Mouse (Mus musculus) cerebellum, adult 11-12 months (tissue): ENCODE measurements around the gene Lgmn.

Source experiments
- DNase-seq: peaks from one replicate; pipeline ENCODE4 v3.0.0; 2022

The Lgmn gene

DNA sequence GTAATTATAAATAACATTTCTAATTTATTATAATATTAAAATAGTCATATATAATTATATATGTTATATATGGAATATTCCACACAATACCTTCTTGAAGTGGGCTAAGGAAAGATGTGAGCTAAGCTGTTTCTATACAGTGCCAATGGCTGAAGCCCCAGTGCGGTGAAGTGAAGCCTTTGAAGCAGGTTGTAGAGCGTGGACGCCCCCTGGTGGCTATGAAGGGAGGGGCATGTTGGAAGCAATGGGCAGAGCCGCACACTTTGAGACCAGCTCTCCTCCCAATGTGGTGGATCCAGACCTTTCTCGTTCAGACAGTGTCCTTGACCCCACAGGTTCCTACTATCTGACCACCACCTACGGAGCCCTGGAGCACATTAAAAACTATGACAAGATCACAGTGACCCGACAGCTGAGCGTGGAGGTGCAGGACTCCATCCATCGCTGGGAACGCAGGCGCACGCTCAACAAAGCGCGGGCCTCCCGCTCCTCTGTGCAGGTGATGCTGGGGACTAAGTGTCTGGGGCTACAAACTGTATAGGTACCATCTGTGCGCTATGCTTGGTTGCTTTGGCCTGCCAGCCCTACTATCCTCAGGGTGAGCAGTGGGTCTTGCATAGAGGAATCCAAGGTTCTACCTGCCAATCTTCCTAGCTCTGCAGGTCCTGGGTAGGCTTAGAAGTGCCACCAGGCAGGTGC lies 52.2 kb downstream of the Lgmn start:
- DNase-seq = peak; percentile 75

DNA sequence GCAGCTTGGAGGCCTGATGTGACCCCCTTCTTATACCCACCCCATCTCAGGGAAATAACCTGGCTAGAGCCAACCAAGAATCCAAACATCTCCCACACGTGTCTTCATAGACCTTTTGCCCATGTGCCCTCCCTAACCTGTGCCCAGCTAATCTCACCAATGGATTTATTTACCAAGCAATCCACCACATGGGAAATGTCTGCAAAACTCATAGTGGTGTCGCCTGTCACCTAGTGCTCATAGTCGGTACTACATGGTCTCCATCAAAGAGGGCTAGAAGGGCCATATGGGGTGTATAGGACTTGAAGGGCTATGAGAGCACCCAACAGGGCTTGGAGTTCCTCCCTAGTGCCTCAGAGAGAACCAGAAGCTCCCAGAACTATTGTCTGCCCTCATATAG lies 54.8 kb downstream of the Lgmn start:
- DNase-seq = no peak

- no peak for DNase-seq
These were observed 56.3 kb downstream of the Lgmn start for GRCm38 (mm10) chr12:102383288-102383687.

DNA sequence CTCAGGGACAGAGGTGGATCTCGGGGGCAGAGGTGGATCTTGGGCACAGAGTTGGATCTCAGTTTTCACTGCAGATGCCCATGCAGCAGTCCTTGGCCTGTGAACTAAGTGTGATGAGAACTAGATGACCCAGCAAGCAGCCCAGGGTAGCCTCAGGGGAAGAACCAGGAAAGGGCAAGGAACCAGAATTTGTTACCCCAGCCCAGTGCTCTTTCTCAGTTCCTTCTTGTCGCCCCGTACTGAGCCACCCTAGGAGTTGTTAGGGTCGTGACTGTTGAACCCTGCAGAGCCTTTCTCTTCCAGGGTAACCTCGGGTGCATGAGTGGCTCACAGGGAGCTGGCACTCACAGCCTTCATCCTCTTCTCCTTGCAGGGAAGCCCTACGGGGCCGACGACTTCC lies 57.4 kb downstream of the Lgmn start:
- DNase-seq = no peak

DNA sequence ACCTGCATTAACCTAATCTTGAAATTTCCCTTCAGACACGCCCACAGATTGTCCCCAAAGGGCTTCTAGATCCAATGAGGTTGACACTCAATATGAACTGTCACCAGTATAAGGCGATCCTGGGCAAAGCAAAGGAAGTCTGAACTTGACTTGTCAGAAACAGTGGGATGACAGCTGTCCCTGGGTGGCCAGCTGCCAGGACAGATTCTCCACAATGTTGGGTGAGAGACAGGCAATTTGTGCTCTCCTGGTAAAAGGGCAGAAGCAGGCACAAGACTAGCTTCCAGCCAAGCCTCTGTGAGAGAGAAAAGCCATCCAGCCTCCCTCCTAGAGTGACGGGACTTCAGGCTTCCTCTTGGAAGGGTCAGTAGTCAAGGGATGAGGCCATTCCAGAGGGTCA lies 67.3 kb downstream of the Lgmn start:
- no peak for DNase-seq

DNA sequence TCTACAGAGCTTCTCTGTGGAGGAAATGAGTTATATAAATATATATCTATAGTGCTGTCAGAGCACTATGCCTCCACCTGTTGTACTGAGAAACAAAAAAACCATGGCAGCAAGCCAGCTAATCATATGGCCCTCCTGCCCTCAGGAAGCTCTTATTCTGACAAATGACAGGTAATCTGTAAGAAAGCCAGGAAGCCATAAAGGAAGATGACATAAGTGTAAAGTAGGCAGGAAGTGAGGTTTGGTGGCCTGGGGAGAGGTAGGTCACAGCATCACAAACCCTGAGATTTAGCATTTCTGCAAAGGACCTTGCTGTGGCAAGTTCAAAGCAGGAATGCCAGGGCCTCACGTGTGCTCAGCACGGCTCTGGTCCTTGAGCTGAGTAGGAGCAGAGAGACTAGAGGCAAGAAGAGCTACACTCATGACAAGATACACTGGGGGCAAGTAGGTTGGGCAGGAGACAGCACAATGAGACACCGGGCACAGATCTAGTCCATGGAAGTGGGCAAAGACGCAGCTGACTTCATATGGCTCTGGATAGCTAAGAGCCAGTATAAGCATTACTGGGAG lies 68.6 kb downstream of the Lgmn start:
- no peak for DNase-seq

DNA sequence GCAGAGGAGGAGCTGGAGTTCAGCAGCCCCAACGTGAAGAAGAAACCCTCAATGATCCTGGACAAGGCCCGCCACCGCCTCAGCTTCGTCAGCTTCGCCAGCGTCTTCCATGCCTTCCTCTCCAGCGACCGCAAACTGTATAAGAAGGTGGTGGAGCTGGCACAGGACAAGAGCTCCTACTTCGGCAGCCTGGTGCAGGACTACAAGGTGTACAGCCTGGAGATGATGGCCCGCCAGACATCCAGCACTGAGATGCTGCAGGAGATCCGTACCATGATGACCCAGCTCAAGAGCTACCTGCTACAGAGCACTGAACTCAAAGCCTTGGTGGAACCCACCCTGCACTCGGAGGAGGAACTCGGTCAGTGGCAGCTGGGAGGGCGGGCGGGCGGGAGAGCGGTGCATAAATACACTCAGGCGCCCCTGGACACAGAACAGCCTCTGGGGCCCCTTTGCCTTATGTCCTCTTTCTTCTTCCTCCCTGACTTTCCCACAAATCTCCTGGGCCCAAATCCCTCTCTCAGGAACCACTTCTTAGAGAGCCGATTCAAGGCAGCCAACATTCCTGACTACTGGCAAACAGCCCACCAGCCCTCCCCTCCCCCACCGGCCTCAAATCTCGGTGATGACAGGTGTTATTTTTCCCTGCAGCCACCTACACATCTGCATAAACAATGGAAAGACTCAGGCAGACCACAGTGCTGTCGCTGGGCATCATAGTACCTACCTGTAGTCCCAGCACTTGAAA lies 70.0 kb downstream of the Lgmn start:
- no peak for DNase-seq

- DNase-seq = no peak
These were observed 71.1 kb downstream of the Lgmn start for GRCm38 (mm10) chr12:102368556-102368955.

DNA sequence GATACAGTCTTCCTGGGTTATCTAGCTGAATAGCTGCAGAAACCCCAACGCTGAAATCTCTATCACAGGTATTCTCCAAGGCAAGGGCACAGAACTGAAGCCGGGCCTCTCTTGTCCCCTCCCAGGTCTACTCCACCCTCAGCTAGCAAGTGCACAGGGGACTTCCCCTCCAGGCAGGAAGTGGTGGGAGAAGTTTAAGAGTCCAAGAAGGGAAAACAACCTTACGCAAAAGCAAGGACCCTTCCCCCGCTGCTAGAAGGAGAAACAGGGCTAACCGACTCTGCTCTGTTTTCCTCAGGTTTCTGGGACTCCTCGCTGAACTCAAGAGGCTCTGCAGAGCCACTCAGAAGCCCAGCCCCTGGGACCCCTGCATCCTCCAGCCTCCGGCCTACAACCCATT lies 71.5 kb downstream of the Lgmn start:
- DNase-seq = no peak

GRCm38 (mm10) chr12:102367075-102367474 lies 72.5 kb downstream of the Lgmn start:
- no peak for DNase-seq

GRCm38 (mm10) chr12:102366126-102366816 lies 73.3 kb downstream of the Lgmn start:
- DNase-seq = no peak

DNA sequence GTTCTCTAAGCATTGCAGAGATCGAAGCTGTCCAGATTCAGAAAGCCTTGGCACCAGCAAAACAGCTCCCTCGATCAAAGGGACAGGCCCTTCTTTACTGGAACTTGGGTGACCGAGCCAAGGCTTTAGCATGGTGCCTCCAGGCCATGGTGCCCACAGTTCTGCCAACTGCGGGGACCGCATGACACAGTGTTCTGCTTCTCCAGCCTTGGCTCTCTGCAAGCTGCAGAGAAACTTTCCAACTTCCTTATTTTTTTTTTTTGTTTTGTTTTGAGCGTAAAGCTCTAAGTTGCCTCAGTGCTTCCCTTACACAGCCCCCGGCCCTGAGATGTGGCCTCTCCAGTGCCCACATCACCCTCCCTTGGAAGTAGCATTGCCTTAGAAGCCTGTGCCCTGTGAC lies 74.6 kb downstream of the Lgmn start:
- no peak for DNase-seq

DNA sequence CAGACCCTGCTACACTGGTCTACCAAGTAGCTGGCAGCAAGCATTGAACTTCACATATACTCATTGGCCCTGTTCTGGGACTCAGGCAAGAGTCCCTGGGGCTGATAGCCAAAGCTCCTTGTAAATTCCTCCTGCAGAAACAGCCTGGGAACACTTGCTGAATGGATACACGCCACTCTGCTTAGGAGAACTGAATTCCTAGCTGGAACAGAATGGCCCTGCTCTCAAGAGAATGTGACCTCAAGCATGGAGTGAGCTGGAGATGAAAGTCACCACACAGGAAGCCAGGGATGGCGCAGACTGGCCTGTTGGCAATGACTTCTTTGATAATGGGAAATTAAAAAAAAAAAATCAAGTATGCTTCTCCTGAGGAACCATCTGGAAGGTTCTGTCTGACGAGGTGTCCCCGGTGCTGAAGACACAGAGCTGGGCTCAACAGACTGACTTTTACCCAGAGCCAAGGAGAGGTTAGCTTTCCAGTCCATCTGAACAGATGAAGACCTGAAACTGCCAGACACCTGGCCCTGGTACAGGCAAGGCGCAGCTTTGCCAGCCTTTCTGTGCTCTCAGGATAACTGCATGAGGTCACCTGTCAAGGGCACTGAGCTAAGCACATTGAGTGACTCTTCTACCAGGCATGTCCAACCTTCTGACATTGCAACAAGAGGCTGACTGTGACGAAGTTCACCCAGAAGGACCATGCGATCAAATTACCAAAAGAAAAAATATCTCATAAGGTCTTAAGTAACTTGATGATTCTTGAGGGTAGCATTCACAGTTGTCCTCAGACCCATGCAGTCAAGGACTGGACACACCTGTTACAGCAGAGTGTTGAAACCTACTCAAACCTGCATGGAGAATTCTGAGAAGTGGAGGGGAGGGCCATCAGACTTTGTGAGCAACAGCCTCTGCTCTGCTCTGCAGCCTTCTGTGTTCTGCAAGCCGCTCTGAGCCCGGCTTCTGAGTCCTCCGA lies 78.1 kb downstream of the Lgmn start:
- DNase-seq = peak; percentile 42

- no peak for DNase-seq
These were observed 80.2 kb downstream of the Lgmn start for GRCm38 (mm10) chr12:102359390-102359789.

DNA sequence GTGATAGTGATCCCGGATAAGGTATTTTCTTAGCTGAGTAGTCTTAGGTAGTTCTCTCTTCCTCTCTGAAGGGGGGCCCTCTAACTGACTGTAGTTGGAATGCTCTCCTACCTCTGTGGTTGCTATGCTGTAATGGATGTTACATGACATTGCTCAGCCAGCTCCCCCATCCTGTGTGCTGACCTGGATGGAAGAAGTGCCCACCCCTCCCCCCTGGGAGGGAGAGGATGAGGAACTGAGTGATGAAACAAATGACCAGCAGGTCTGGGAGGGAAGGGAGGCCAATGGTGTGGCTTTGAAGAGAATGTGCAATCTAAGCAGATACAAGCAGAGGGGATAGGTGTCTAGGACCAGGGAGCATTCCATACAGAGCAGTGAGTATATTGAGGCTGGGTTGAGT lies 82.8 kb downstream of the Lgmn start:
- DNase-seq = no peak

DNA sequence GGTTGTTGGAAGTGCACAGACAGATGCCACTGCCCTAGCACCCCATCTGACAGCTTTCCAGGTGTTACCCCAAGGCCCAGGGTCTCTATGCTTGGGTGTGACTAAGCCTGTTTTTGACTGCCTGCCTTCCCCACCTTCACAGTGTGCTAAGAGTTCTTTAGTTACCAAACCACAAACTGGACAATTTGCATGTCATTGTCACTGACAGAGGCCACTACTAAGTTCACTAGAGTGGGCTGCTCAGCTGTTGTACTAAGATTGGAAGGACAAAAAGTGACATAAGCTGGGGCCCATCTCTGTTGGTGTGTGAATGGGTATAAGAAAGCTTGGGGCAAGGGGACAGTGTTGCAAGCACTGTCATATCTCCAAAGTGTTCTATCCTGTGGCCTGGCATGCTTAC lies 83.8 kb downstream of the Lgmn start:
- DNase-seq = no peak

DNA sequence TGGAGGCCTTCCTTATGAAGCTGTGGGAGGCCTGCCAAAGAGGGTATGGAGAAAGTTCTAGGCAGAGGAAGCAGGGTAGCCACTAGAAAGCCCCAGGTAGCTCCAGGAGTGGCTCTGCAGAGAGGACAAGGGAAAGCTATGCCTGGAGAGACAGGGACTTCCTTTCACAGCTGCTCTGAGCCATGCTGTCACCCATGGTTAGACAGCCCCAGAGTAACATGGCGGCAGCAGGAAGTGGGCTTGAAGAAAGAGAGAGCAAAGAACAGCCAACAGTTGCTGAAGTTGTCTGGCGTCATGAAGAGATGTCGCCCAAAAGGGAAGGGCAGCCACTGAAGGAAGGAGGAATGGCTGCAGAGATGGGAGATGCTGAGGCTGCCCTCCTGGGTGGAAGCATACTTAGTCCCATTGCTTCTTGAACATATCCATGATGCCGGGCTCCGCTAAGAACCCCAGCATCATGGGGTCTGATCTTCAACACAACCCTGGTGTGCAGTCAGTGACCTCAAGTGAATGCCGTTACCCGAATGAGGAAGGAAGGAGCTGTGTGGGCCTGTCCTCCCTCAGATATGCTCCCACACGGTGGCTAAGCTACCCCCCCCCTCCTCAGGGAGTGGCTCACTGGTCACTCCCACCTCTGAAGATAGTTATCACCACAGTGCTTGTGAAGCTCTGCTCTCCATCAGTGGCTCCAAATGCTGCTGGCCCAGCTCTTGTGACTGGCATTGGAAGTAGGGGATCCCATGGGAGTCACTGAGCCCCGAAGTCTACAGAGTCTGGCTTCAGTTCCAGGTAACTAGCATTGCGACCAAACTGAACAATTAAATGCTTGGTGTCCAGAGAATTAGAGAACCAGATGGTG lies 85.3 kb downstream of the Lgmn start:
- no peak for DNase-seq

- DNase-seq = no peak
These were observed 88.6 kb downstream of the Lgmn start for GRCm38 (mm10) chr12:102350997-102351396.

GRCm38 (mm10) chr12:102348447-102348846 lies 91.2 kb downstream of the Lgmn start:
- no peak for DNase-seq

DNA sequence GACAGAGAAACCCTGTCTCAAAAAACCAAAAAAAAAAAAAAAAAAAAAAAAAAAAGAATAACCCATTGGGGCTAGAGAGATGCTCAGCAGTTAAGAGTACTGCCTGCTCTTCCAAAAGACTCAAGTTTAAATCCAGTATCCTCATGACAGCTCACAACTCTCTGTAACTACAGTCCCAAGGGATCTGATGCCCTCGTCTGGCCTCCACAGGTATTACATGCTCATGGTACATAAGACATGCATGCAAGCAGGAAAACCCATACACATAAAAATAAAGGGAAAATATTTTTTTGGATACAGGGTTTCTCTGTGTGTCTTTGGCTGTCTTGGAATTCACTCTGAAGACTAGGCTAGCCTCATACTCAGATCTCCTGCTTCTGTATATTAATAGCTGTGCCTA lies 93.1 kb downstream of the Lgmn start:
- DNase-seq = no peak

- no peak for DNase-seq
These were observed 94.4 kb downstream of the Lgmn start for GRCm38 (mm10) chr12:102345031-102345815.
